Mouse (Mus musculus) stomach, postnatal 0 days (tissue): ENCODE data around the gene Tmc7. TPM values are rescaled to one million over a fixed set of nuclear protein-coding genes. Genes with fewer than 3 reads are reported as not detected.
A peak's percentile ranks its signal among the peaks of the same experiment; 100 is the strongest.

Source experiments
- ATAC-seq: fragments of 200-750 bp; cut with Nextera tagmentation; 2 replicates; pipeline ENCODE4 v1.8.0; 2017; ENCODE audit not compliant: low FRiP score, low TSS enrichment
- DNase-seq: peaks from one replicate; pipeline ENCODE4 v3.0.0-alpha.2; 2016; ENCODE audit warnings: low spot score
- H3K27ac ChIP-seq: fragments of 300-500 bp; sonication (generic); replicated peaks from 2 replicates; pipeline ENCODE4 v1.5.1; 2014; ENCODE audit warnings: mild to moderate bottlenecking, control low read depth
- H3K27me3 ChIP-seq: fragments of 300-500 bp; sonication (generic); 2 replicates; pipeline ENCODE4 v1.6.1; 2014; ENCODE audit warnings: low read length; ENCODE audit not compliant: control insufficient read depth, insufficient read depth
- H3K36me3 ChIP-seq: fragments of 300-500 bp; sonication (generic); 2 replicates; pipeline ENCODE4 v1.6.1; 2014; ENCODE audit warnings: low read length, mixed read lengths; ENCODE audit not compliant: control insufficient read depth, insufficient read depth
- H3K4me1 ChIP-seq: fragments of 300-500 bp; sonication (generic); replicated peaks from 2 replicates; pipeline ENCODE4 v1.6.1; 2014; ENCODE audit warnings: antibody characterized with exemption; ENCODE audit not compliant: control insufficient read depth, insufficient read depth
- H3K4me2 ChIP-seq: fragments of 300-500 bp; sonication (generic); replicated peaks from 2 replicates; pipeline ENCODE4 v1.6.1; 2014; ENCODE audit warnings: low read depth, mild to moderate bottlenecking, control low read depth, moderate library complexity
- H3K4me3 ChIP-seq: fragments of 300-500 bp; sonication (generic); 2 replicates; pipeline ENCODE4 v1.5.1; 2014; ENCODE audit warnings: low read depth, low read length, control low read depth
- H3K9ac ChIP-seq: fragments of 300-500 bp; sonication (generic); 2 replicates; pipeline ENCODE4 v1.6.1; 2014; ENCODE audit warnings: mild to moderate bottlenecking, low read length, control low read depth, mixed read lengths
- H3K9me3 ChIP-seq: fragments of 300-500 bp; sonication (generic); 2 replicates; pipeline ENCODE4 v1.6.1; 2016; ENCODE audit warnings: low read length; ENCODE audit not compliant: control insufficient read depth
- CTCF ChIP-seq: IDR thresholded peaks from 2 replicates; pipeline ENCODE4 v1.5.1; 2016; ENCODE audit warnings: antibody characterized with exemption, low read depth, mild to moderate bottlenecking, moderate library complexity
- EP300 ChIP-seq: optimal IDR thresholded peaks from 2 replicates; pipeline ENCODE3; 2016; ENCODE audit warnings: antibody characterized with exemption
- WGBS: fragments of 180-500 bp; shearing (Covaris S2); extraction: QIAGEN DNeasy Blood & Tissue Kit; methylation state at CpG from one replicate; pipeline ENCODE4 v1.1.7; 2014; 5-methylcytosine and 5-hydroxymethylcytosine counted together
- polyA plus RNA-seq: library from polyadenylated mRNA; unstranded; fragments of >200 nt; fragmentation: Nextera tagmentation; extraction: Ambion mirVana; gene quantifications from 2 replicates; pipeline ENCODE4 v1.2.1, GENCODE M21; 2015

Gene Tmc7
- polyA plus RNA-seq, 1 experiment from 2014 or later = 5.9 TPM

DNA sequence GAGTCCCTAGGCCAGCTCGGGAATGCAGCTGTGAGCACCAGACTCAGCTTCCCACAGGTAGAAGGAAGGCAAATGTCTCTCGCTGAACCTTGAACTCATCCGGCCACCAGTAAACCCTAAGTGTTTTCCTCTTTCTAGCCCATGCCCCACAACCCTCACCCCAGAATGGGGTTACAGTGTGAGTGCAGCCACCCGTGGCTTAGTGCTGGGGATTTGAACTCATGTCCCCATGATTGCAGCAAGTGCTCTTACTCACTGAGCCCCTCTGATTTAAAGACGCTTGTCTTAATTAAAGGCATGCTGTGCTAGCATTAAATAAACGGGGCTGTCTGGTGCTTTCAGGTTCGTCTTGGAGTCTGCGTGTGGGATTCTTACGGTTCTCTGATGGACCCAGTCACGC lies 10.1 kb upstream of the Tmc7 start:
- H3K4me2 ChIP-seq = peak overlapping the region; percentile 41
- H3K36me3 ChIP-seq = no peaks in the 10 kb centered on the region
- no peak for ATAC-seq
- no peak overlapping the region; the same call in 1 of the 2 replicates for H3K9ac ChIP-seq
- H3K27me3 ChIP-seq = 0 out of 2 replicates have a peak, but pooled peaks cover 2% of the 10 kb centered on the region
- H3K4me1 ChIP-seq = peaks cover 2% of the 10 kb centered on the region
- H3K27ac ChIP-seq = no peak overlapping the region
- 42% methylated on average over 10 of the region's 10 CpGs for WGBS
- no peak for TF ChIP-seq CTCF
- TF ChIP-seq EP300 = no peak
- H3K4me3 ChIP-seq = no peak overlapping the region; the same call in 1 of the 2 replicates
- DNase-seq = no peak
- H3K9me3 ChIP-seq = no peaks in the 10 kb centered on the region

DNA sequence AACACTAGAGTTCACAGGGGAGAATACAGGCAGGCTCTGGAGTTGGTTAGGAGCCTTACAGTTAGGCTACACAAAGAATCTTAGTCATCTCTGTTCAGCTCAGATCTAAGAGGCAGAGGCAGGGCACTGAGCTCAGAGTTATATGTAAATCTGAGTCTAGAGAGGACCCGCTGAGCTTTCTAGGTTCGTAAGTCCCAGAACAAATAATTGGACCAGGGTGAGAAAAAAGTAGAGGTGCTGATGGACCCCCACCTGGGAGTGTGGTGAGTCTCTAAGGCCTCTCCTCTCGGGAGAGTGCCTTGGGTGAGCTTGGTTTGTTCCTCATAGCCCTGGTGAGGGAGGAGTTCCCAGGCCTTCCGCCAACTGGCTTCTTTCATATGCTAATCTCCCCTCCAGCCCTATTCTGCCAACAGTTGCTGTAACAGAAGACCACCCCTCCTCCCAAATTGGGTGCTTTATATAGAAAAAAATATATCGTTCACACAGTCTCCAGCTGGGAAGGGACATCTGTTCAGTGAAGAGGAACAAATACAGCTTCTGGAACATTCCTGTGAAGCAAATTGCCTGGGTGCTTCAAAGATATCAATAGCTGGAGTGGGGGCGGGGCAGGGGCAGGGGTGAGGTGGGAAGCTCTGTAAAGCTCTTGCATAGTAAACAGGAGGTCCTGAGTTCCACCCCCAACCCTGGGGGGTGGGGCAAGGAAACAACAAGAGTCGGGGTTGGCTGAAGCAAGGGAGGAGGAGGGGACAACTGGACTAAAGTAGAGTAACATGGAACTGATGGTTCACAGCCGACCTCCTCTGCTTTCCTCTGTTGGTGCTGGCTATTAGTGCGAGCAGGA lies 9.3 kb upstream of the Tmc7 start:
- no peaks in the 10 kb centered on the region for H3K36me3 ChIP-seq
- H3K4me1 ChIP-seq = peaks cover 2% of the 10 kb centered on the region
- peak; percentile 72 for DNase-seq
- TF ChIP-seq CTCF = no peak
- no peak for TF ChIP-seq EP300
- WGBS = 16% methylated on average over 9 of the region's 9 CpGs
- H3K27ac ChIP-seq = peak overlapping the region; percentile 65
- no peak overlapping the region; the same call in 1 of the 2 replicates for H3K4me2 ChIP-seq
- 0 out of 2 replicates have a peak, but pooled peaks cover 2% of the 10 kb centered on the region for H3K27me3 ChIP-seq
- H3K4me3 ChIP-seq = no peak overlapping the region
- ATAC-seq = peak; percentile 56
- H3K9ac ChIP-seq = no peak overlapping the region
- H3K9me3 ChIP-seq = no peaks in the 10 kb centered on the region

DNA sequence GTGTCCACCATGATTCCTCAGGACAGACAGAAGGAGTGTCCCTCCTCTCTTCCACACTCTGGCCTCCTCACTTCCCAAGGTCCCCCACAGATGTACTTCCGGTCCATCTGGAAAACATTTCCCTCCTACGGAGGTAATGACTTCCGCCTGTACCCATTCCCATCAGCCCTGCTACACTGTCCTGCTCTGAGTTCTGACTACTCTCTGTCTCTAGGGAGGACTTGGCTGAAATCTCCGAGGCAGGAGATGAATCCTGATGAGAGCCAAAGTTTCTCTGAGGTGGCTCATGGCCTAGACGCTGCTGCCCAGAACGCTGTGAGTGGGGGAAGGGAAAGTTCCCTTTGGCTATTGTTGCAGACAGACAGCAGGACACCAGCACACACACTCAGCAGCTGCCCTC lies 7.6 kb upstream of the Tmc7 start:
- no peak for ATAC-seq
- Histone ChIP-seq H3K36me3 (no peaks in the 10 kb centered on the region), H3K4me1 (peaks cover 2% of the 10 kb centered on the region), H3K27me3 (0 out of 2 replicates have a peak, but pooled peaks cover 2% of the 10 kb centered on the region), H3K4me2 (no peak overlapping the region), H3K9ac (no peak overlapping the region), H3K9me3 (no peaks in the 10 kb centered on the region), H3K4me3 (no peak overlapping the region), H3K27ac (no peak overlapping the region)
- DNase-seq = no peak
- WGBS = 45% methylated on average over 6 of the region's 6 CpGs
- TF ChIP-seq EP300 = no peak
- no peak for TF ChIP-seq CTCF

DNA sequence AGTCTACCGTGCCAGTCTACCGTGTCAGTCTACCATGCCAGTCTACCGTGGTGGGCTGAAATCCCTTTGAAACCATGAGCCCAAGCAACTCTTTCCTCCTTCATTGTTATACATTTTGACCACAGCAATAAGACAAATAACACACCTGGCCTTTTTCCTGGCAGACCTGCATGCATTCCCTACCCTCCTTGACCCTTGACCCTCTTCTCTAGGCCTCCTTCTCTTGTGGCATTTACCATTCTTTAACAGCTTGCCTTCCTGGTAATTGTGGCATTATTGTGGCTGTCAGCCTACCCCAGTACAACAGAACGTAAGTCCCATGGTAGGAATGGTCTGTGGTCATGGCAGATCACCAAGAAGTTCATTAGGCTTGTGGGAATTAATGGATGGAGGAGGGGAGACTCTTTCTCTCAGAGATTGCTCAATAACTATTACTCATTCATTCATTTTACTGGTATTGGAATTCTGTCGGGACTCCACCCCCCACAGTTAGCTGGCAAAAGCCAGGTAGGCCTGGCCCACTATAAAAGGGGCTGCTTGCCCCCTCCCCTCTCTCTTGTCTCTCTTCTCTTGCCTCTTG lies 6.3 kb upstream of the Tmc7 start:
- Histone ChIP-seq H3K4me1 (peaks cover 2% of the 10 kb centered on the region), H3K4me3 (no peak overlapping the region), H3K27ac (no peak overlapping the region), H3K9ac (no peak overlapping the region), H3K9me3 (no peaks in the 10 kb centered on the region), H3K27me3 (no peaks in the 10 kb centered on the region), H3K4me2 (no peak overlapping the region), H3K36me3 (no peaks in the 10 kb centered on the region)
- ATAC-seq = no peak
- WGBS = 82% methylated on average over 5 of the region's 5 CpGs
- TF ChIP-seq CTCF = no peak
- TF ChIP-seq EP300 = no peak
- no peak for DNase-seq

DNA sequence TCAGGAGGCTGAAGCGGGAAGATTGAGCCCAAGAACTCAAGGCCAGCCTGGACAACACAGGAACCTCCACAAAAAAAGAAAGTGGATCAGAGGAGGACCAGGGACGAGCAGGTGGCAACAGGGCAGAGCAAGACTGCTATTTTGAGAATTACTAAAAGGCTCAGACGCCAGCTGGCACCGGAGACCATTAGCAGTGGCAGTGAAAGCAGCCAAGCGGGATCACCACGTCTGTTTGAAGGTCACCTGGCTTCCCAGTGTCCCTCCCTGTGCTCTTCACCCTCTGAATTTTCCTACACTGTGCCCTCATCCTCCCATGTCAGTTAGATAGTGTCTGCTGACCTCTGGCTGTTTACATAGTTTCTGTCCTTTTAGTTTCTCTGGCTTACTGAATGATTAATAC lies 1.3 kb upstream of the Tmc7 start:
- H3K9me3 ChIP-seq = no peaks in the 10 kb centered on the region
- no peak for ATAC-seq
- H3K36me3 ChIP-seq = no peaks in the 10 kb centered on the region
- 64% methylated on average over 6 of the region's 6 CpGs for WGBS
- DNase-seq = no peak
- H3K4me2 ChIP-seq = no peak overlapping the region
- H3K4me1 ChIP-seq = no peaks in the 10 kb centered on the region
- H3K4me3 ChIP-seq = no peak overlapping the region
- H3K9ac ChIP-seq = no peak overlapping the region
- TF ChIP-seq CTCF = no peak
- no peak for TF ChIP-seq EP300
- H3K27me3 ChIP-seq = no peaks in the 10 kb centered on the region
- H3K27ac ChIP-seq = no peak overlapping the region

DNA sequence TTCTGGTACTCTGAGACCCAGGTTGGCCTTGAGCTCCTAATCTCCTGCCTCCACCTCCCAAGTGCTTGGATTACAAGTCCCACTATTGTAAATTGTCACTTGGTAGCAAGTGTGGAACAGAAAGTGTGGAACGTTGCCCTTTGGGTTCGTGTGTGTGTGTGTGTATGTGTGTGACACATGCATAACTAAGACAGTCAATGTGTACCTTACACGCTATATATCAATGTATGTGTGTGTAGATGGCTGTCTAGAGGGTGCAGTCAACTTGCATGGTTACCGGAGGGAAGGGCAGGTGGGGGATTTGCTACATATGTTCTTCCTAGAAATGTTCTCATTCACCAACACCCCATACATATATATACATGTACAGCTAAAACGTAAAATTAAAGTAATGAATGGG lies 390 bp upstream of the Tmc7 start:
- no peak for DNase-seq
- WGBS = 62% methylated on average over 5 of the region's 5 CpGs
- Histone ChIP-seq H3K9me3 (no peaks in the 10 kb centered on the region), H3K4me3 (peak overlapping the region; percentile 67), H3K4me1 (no peaks in the 10 kb centered on the region), H3K9ac (no peak overlapping the region), H3K36me3 (no peaks in the 10 kb centered on the region), H3K4me2 (peak overlapping the region; percentile 96), H3K27me3 (no peaks in the 10 kb centered on the region), H3K27ac (no peak overlapping the region)
- ATAC-seq = peak; percentile 16; the same call in 1 of the 2 replicates
- TF ChIP-seq CTCF = no peak
- TF ChIP-seq EP300 = no peak
